Mouse (Mus musculus): ENCODE measurements at regions not wholly inside any gene's neighbourhood (a gene's known extent, or its start where the extent isn't known, plus 50 kb on each side); places are given as distances from the start of the nearest gene placed in this dataset.

- DNase-seq (ENCODE audit: low spot score in 2 of 2) = no peak
Measured at GRCm38 (mm10) chr4:83986951-83987822, 461.8 kb downstream of the Ccdc171 start.

- DNase-seq (ENCODE audit: low spot score in 2 of 2) = no peak
Measured at GRCm38 (mm10) chr4:83987846-83988245, 462.5 kb downstream of the Ccdc171 start.

GRCm38 (mm10) chr4:83988314-83988713 is 463.0 kb downstream of the Ccdc171 start:
- no peak for DNase-seq (ENCODE audit: low spot score in 2 of 2)

- no peak for DNase-seq (ENCODE audit: low spot score in 2 of 2)
Measured at GRCm38 (mm10) chr4:83990126-83990989, 465.0 kb downstream of the Ccdc171 start.

- DNase-seq (ENCODE audit: low spot score in 2 of 2) = no peak
Measured at GRCm38 (mm10) chr4:83991195-83991594, 465.9 kb downstream of the Ccdc171 start.

GRCm38 (mm10) chr4:83997079-83997478 is 471.7 kb downstream of the Ccdc171 start:
- DNase-seq (ENCODE audit: low spot score in 2 of 2) = no peak

- no peak for DNase-seq (ENCODE audit: low spot score in 2 of 2)
Measured at GRCm38 (mm10) chr4:84001645-84002044, 476.3 kb downstream of the Ccdc171 start.

GRCm38 (mm10) chr4:84004055-84004778 is 478.9 kb downstream of the Ccdc171 start:
- no peak for DNase-seq (ENCODE audit: low spot score in 2 of 2)

GRCm38 (mm10) chr4:84004786-84005382 is 479.5 kb downstream of the Ccdc171 start:
- no peak for DNase-seq (ENCODE audit: low spot score in 2 of 2)

GRCm38 (mm10) chr4:84011941-84012340 is 486.6 kb downstream of the Ccdc171 start:
- DNase-seq (ENCODE audit: low spot score in 2 of 2) = no peak

- no peak for DNase-seq (ENCODE audit: low spot score in 2 of 2)
Measured at GRCm38 (mm10) chr4:84015139-84015538, 489.8 kb downstream of the Ccdc171 start.

GRCm38 (mm10) chr4:84015552-84016169 is 490.3 kb downstream of the Ccdc171 start:
- no peak for DNase-seq (ENCODE audit: low spot score in 2 of 2)

GRCm38 (mm10) chr4:84018135-84018534 is 492.8 kb downstream of the Ccdc171 start:
- DNase-seq (ENCODE audit: low spot score in 2 of 2) = no peak

- no peak for DNase-seq (ENCODE audit: low spot score in 2 of 2)
Measured at GRCm38 (mm10) chr4:84018774-84019173, 493.4 kb downstream of the Ccdc171 start.

- DNase-seq (ENCODE audit: low spot score in 2 of 2) = no peak
Measured at GRCm38 (mm10) chr4:84019500-84020255, 494.3 kb downstream of the Ccdc171 start.

GRCm38 (mm10) chr4:84020692-84021091 is 495.3 kb downstream of the Ccdc171 start:
- DNase-seq (ENCODE audit: low spot score in 2 of 2) = no peak

GRCm38 (mm10) chr4:84022323-84022722 is 497.0 kb downstream of the Ccdc171 start:
- DNase-seq (ENCODE audit: low spot score in 2 of 2) = no peak

- no peak for DNase-seq (ENCODE audit: low spot score in 2 of 2)
Measured at GRCm38 (mm10) chr4:84026144-84026543, 500.8 kb downstream of the Ccdc171 start.

GRCm38 (mm10) chr4:84028120-84028519 is 502.8 kb downstream of the Ccdc171 start:
- no peak for DNase-seq (ENCODE audit: low spot score in 2 of 2)

GRCm38 (mm10) chr4:84030916-84031315 is 505.6 kb downstream of the Ccdc171 start:
- DNase-seq (ENCODE audit: low spot score in 2 of 2) = no peak

Measured in layer of hippocampus, adult 8-10 months (tissue).